Mouse (Mus musculus) embryonic fibroblast, embryonic 13.5 days (primary cell): Measurements from ENCODE around the gene Tmem198b.
"Not testable (repeated sequence)": the region's sequence is repeated elsewhere in the genome, so short reads cannot be mapped to it uniquely, and the experiment has no call there.

Source experiments
- CTCF ChIP-seq: IDR thresholded peaks from 2 replicates; pipeline ENCODE4 v1.5.1; 2011; ENCODE audit warnings: mild to moderate bottlenecking, control low read depth, low read length, moderate library complexity, borderline replicate concordance; ENCODE audit not compliant: insufficient read depth
- POLR2A ChIP-seq: IDR thresholded peaks from 2 replicates; pipeline ENCODE4 v1.6.1; 2011; ENCODE audit warnings: low read depth, mild to moderate bottlenecking, control low read depth, low read length, moderate library complexity

- not testable (repeated sequence) for TF ChIP-seq POLR2A, CTCF
These were observed 18.9 kb upstream of the Tmem198b start for GRCm38 (mm10) chr10:128823087-128823486.
